Mouse (Mus musculus): ENCODE measurements around the gene Slc44a1. TPM values are rescaled to one million over a fixed set of nuclear protein-coding genes. Genes with fewer than 3 reads are reported as not detected.

Slc44a1 gene
- total RNA-seq, 2 experiments from 2014 or later = 34.6 to 39.2 TPM

GRCm38 (mm10) chr4:53430522-53430921, 9.7 kb upstream of the Slc44a1 start:
- DNase-seq = no peak

- no peak for DNase-seq
Measured at GRCm38 (mm10) chr4:53431585-53432234, 8.5 kb upstream of the Slc44a1 start.

DNA sequence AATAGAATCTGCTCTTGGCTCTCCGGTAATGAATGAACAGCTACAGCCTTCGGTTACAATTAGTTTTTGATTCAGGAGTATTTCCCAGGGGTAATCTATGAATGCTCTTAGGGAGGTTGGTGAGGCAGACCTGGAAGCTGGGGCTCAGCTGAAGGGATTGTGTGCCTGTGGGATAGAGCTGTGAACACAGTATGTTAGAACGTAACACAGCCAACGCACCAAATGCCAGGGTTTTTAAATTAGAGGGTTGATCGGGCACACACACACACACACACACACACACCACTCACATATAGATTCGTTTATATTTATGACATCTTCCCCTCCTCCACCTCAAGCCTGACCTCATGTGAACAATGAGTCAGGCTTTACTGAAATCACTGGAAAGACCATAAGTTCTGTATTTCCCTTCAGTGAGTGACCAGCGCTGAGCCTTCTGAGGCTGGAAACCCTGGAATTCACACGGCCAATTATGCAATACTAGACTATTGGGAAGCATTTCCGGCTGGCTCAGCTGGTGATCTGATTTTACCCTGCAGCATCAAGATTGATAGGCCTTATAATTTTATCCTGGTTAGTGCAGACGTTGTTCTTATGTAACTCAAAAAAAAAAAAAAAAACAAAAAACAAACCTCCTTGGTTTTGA, 3.0 kb upstream of the Slc44a1 start:
- DNase-seq = peak; percentile 24

- no peak for DNase-seq
Measured at GRCm38 (mm10) chr4:53438386-53438785, 1.8 kb upstream of the Slc44a1 start.

- DNase-seq = no peak
Measured at GRCm38 (mm10) chr4:53438836-53439480, 1.3 kb upstream of the Slc44a1 start.

- DNase-seq = no peak
Measured at GRCm38 (mm10) chr4:53439636-53440009, 590 bp upstream of the Slc44a1 start.

- peak; percentile 48 for DNase-seq
Measured at GRCm38 (mm10) chr4:53440816-53441571, 781 bp downstream of the Slc44a1 start.

DNA sequence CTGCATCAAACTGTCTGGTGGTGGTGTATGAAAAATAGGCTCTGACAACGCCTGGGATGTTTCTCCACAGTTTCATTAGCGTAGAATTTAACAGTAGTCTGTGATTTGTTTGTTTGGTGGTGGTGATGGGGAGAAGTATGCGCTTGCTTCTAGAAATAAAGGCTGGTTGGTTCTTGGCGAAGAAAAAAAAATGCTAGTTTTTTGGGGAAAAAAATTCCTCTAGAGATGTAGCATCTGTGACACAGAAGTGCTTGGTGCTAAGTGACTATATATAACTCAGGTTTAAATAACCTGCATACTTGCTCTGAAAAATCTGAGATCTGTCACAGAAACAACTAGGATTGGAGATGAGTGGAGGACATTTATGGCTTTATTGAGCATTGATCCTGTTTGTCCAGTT, 1.5 kb downstream of the Slc44a1 start:
- DNase-seq = no peak

GRCm38 (mm10) chr4:53446216-53446615, 6.0 kb downstream of the Slc44a1 start:
- no peak for DNase-seq

DNA sequence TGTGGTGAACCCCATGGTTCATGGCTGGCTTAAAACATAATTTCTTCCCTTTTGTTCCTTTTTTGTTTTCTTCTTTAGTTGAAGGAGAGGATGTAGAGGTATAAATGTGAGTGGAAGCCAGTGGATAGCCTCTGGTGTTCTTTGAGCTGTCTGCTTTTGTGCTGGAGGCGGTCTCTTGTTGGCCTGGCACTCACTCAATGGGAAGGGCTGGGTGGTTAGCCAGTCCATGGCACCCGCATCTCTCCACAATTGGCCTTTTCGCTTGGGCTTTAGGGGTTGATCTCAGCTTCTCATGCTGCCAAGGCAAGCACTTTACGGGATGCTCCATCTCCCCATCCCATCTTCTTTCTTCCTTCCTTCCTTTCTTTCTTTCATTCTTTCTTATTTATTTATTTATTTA, 7.6 kb downstream of the Slc44a1 start:
- DNase-seq = no peak

- no peak for DNase-seq
Measured at GRCm38 (mm10) chr4:53450736-53451135, 10.5 kb downstream of the Slc44a1 start.

DNA sequence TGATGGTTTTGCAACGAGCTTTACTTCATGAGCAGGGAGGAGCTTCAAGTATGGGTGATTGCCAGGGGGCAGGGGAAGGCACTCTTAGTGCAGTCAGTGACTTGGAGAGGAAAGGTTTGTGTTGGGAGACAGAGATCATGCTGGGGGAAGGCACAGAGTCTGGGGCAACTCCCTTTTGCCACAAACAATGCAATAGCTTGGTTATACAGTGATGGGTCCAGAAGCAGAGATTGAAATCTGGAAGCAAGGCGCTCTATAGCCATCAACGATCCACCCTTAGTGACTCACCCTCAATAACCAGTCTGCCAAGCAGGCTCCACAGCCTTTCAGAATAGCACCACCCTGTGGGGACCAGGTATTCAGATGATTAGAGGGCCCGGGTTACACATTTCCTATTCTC, 11.7 kb downstream of the Slc44a1 start:
- DNase-seq = no peak

- DNase-seq = no peak
Measured at GRCm38 (mm10) chr4:53452457-53452856, 12.2 kb downstream of the Slc44a1 start.

DNA sequence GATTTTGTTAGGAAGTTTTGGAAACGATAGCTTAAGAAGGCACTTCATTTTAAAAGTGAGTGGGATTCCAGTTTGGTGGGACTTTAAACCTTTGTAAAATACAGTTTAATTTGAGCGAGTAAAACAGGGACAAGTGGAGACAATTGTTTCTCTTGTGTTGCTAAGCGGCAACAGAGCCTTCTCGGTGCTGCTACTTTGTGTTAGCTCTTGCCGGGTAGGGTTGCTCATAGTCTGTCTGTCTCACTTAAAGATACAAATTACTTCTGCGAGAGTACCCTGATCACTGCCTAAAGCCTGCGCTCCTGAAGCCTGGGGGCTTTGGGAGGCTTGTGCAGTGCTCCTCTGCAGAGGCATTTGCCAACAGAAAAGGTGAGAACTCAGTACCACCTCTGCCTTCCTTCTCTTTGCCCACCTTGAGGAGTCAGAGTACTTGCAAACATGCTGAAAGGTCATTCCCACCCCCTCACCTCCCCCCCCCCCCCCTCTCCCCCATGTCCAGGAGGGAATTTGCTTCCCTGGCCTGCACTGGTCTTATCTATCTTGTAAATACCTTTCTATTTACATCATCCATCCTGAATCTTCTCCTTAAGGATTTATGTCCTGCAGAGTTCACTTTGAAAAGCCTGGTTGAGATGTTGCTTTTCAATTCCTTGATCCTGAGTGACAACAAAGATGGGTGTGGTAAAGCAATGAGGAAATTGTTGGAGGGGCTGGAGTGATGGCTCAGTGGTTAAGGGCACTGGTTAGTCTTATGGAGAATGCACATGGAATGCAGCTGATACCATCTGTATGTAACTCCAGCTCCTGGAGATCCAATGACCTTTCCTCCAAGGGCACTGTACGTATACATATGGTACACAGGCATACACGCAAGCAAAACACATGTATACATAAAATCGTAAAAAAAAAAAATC, 13.0 kb downstream of the Slc44a1 start:
- no peak for DNase-seq

- no peak for DNase-seq
Measured at GRCm38 (mm10) chr4:53455885-53456284, 15.7 kb downstream of the Slc44a1 start.

- DNase-seq = no peak
Measured at GRCm38 (mm10) chr4:53456570-53456969, 16.4 kb downstream of the Slc44a1 start.

- DNase-seq = no peak
Measured at GRCm38 (mm10) chr4:53458503-53458902, 18.3 kb downstream of the Slc44a1 start.

DNA sequence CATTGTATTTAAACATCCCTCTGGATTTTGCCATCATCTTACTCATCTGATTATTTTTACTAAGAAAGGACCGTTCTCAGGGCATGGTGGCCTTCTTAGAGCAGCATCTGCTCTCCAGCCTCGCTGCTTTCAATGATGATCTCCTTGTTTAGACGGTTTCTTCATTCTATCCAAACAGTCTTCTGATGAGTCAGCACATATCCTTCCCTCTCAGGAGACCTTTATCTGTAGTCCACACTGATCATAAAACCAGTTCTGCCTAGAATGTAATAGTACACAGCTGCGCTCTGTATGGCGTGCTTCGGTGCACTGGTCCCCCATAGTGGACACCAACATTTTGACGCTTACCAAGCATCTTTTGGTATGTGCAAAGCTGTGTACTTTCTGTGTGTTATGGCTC, 19.5 kb downstream of the Slc44a1 start:
- DNase-seq = no peak

- no peak for DNase-seq
Measured at GRCm38 (mm10) chr4:53461026-53461425, 20.8 kb downstream of the Slc44a1 start.

- DNase-seq = no peak
Measured at GRCm38 (mm10) chr4:53462069-53462468, 21.9 kb downstream of the Slc44a1 start.

GRCm38 (mm10) chr4:53462505-53463251, 22.5 kb downstream of the Slc44a1 start:
- DNase-seq = no peak
